Mouse (Mus musculus) erythroblast, embryonic 14.5 days (primary cell): ENCODE results near the gene Cnr2.

ENCODE experiments used
- GATA1 ChIP-seq: IDR thresholded peaks from 2 replicates; pipeline ENCODE4 v1.6.1; 2012; ENCODE audit warnings: low read length, inconsistent platforms, mixed read lengths
- TAL1 ChIP-seq: IDR thresholded peaks from 3 replicates; pipeline ENCODE4 v1.6.1; 2012; ENCODE audit warnings: low read length, inconsistent platforms, mixed read lengths

DNA sequence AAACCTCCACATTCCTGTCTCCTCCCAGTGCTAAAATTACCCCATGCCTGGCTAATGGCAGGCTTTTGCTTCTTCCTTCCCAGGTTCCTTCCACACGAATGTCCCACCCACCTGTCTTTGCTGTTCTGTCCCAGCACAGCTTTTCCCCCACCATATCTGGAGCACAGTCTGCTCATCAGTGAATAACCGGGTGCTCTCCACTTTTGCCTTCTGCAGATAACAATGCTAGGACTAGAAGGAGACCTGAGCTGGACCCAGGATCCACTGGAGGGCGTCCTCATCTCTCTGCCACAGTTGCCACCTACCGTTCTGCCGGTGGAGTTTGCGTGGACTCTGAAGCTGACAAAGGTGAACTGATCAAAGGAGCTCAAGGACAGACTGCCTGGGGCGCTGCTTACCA lies 43.7 kb downstream of the Cnr2 start:
- no peak for TF ChIP-seq GATA1
- TF ChIP-seq TAL1 = no peak
